Mouse (Mus musculus): ENCODE results near the gene Gm17581. TPM values are rescaled to one million over a fixed set of nuclear protein-coding genes. Genes with fewer than 3 reads are reported as not detected.

Gm17581 gene
- total RNA-seq, 2 experiments from 2014 or later, result not detected

DNA sequence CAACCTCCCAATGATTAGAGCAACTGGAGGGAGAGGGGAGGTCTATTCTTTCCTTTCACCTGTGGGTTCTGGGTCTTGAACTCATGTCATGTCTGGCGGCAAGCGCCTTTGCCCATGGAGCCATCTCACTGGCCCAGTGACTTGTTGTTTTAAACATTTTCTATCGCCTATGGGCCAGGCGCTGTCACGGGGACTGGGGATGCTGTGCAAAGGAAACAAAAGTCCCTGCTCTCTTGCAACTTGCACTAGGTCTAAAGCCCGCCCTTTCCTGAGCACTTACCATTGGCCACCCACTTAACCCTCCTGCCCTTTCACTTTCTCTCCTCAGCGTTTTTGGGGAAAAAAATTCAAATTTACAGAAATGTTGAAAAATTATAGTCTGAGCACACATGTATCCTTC, 38.8 kb downstream of the Gm17581 start:
- intact Hi-C loops (cut with DNase I), result loop anchor here (5.0 kb wide), 1 partner anchor 70 kb away; no protein-coding TSS in a partner anchor
- DNase-seq (ENCODE audit: extremely low spot score in 1 of 2, low spot score in 2 of 2), result no peak

DNA sequence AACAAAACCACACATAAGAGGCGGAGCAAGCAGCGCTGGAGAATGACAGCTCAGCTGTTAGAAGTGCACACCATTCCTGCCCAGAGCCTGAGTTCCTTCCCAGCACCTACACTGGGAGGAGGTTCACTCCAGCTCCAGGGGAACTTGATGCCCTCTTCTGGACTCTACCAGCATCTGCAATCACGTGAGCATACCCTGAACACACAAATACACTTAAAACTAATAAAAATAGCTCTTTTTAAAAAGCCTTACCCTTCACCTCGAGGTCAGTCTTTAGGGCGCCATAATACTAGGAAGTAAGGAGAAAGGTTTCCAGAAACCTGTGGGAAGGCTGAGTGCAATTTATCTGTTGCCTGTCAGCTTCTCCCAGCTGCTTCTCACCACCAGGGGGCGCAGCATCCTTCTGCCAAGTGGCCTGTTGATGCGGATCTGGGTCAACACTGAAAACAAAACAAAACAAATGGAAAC, 39.5 kb downstream of the Gm17581 start:
- intact Hi-C loops (cut with DNase I), result loop anchor here (5.0 kb wide), 1 partner anchor 71 kb away; no protein-coding TSS in a partner anchor
- peak; percentile 77 to 91 for DNase-seq (ENCODE audit: extremely low spot score in 1 of 2, low spot score in 2 of 2)

DNA sequence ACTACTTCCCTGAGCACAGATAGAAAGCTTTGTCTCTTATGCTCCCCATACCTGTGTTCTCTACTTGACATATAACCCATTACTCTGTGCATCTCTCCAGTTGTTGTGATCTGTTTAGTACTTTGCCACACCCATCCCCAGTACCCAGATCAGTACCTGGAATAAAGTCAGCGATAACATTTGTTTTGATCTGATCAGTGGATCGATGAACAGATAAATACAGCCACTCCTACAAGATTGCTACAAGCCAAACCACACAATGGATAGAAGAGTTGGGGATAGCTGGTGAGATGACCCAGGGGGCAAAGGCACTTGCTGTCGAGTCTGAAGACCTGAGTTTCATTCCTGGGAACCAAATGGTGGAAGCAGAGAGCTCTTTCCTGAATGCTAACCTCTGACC, 40.4 kb downstream of the Gm17581 start:
- no peak for DNase-seq (ENCODE audit: extremely low spot score in 1 of 2, low spot score in 2 of 2)

DNA sequence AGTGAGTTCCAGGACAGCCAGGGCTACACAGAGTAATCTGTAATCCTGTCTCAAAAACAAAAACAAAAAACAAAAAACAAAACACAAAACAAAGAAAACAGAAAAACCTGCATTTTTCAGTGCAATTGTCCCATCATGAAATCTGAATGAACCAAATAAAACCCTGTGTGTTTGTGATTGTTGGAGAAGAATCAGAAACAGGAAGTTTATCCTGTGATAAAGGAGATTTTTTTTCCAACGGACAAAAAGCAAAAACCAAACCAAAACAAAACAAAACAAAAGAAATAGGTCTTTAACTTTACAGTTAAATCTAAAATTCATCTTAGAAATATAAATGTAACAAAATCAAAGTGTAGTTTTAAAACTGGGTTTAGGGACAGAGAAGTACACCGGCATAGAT, 41.1 kb downstream of the Gm17581 start:
- intact Hi-C loops (cut with DNase I), result no loop called here

More for the DNA sequence above, 40.4 kb downstream of the Gm17581 start:
- intact Hi-C loops (cut with DNase I), result loop anchor here (5.0 kb wide), 1 partner anchor 72 kb away; no protein-coding TSS in a partner anchor

DNA sequence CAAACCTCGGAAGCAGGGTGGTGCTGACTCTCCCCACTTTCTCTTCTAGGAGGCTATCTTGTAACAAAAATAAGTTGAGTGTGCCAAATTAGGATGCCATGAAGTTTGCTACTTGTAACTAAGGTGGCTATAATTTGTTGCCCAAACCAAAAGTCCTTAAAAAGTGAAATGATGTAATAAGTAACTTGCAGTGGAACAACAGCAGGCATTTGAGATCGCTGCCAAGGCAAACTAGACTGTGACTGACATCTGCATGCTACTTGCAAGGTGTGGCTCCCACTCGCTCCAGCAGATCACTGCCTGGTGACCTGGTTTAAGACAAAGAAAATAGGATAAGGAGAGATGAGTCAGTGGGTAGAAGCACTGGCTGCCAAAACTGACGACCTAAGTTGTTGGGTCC, 42.5 kb downstream of the Gm17581 start:
- intact Hi-C loops (cut with DNase I), result no loop called here
- DNase-seq (ENCODE audit: extremely low spot score in 1 of 2, low spot score in 2 of 2), result no peak

More for the DNA sequence above, 41.1 kb downstream of the Gm17581 start:
- no peak for DNase-seq (ENCODE audit: extremely low spot score in 1 of 2, low spot score in 2 of 2)

DNA sequence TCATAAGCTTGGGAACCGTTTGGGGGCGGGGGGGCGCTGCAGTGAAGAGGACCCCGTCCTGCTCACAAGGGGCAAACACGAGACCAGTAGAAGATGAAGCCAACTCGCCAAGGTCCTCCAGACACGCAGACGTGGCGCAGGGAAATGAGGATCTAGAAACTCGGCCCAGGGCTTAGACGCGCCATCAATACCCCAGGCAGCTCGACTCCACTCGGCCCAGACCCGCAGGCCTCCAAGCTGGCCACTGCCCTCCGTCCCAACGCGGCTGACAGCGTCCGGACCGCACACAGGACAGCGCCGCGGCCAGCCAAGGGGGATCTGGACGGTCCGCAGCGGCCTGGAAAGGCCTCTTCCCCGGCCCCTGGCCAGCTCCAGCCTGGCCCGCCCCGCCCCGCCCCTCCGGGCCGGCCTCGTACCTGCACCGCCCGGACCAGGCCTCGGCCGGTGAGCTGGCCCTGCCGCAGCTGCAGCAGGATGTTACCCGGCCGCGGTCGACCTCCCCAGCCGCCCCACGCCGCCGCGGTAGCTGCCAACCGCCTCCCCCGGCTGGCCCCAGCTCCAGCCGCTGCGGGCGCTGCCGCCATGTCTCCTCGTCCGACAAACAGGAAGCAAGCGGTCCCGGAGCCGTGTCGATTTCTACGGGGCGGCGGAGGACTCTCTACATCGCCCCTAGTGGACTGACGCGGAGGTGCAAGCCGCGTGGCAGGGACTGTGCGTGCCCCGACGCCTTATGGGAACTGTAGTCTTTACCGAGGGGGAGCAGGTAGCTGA, 43.8 kb downstream of the Gm17581 start, which contains the start of gene Trpc4ap:
Gene Trpc4ap (minus strand): TSS at position 662 of the 771 bp plus-strand sequence.
- intact Hi-C loops (cut with DNase I), result no loop called here
- peak; percentile 95 for DNase-seq (ENCODE audit: extremely low spot score in 1 of 2, low spot score in 2 of 2)

DNA sequence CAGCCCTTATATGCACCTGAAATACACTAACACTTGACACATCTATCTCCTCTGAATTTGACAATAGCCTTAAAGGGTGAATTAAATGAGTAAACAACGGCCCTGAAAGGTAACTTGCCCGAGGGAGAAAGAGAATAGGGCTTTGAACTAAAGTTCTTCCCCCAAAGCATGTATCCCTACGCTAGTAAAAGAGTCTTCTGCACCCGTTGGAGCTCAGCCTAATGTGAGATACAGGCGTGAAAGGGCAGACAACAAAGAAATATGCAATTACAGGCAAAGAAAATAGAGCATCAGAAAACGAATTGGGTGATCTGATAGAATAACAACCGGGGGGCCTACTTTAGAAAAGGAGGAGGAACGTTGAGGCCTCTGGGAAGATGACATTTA, 44.3 kb downstream of the Gm17581 start:
- intact Hi-C loops (cut with DNase I), result no loop called here
- DNase-seq (ENCODE audit: extremely low spot score in 1 of 2, low spot score in 2 of 2), result no peak

DNA sequence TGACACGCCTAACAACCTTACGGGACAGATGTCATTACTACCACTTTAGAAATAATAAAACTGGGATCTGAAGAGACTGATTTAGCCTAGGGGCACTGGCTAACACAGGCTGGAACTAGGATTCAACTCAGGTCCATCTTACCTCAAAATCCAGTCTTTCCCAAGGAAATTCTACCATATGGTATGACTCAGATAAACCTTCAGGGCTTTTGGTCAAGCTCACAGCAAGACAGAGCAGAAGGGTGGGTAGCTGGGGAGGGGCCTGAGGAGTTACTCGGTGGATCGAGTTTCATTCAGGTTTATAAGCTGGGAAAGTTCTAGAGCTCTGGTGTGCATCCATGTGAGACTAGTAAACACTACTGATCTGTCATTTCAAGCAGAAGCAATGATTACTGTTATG, 46.5 kb downstream of the Gm17581 start:
- intact Hi-C loops (cut with DNase I), result no loop called here
- DNase-seq (ENCODE audit: extremely low spot score in 1 of 2, low spot score in 2 of 2), result no peak

DNA sequence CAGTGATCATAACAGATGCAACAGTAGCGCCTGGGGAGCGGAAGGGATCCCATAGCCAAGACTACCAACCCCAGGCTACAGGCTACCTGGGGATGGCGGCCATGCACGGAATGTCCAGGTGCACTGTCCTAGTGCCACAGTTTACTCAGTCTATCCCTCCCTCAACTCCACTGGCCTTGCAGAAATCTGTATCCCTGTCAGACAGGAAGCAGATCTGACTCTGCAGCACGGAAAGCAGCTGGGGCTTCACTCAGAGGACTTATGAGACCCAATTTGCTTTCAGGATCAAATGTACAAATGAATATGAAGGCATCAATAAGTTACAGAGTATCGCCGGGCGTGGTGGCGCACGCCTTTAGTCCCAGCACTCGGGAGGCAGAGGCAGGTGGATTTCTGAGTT, 47.9 kb downstream of the Gm17581 start:
- DNase-seq (ENCODE audit: extremely low spot score in 1 of 2, low spot score in 2 of 2), result no peak
- intact Hi-C loops (cut with DNase I), result no loop called here

DNA sequence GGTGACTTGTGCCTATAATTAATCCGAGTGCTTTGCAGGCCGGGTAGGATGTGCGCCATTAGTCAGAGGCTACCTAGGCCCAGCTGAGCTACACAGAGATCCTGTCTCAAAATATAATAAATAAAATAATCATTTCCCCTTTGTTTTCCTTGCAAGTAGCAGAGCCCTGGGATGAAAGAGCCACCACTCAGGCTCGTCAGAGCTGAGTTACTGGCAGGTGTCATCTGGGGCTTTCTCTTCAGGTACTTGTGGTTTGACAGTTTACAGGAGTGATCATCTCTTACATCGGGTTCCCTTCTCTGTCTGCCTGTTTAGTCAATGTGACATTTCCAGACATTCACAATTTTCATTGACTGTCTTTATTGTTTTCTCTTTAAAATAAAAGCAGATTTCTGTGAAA, 49.1 kb downstream of the Gm17581 start:
- intact Hi-C loops (cut with DNase I), result no loop called here
- DNase-seq (ENCODE audit: extremely low spot score in 1 of 2, low spot score in 2 of 2), result no peak

Other genes with a start within 250 kb of the Gm17581 start
- 10 to 100 TPM; 41.0 to 42.9 TPM for gene Acss2, start 217.9 kb downstream of the Gm17581 start, total RNA-seq (2021)
- gene Ggt7, start 217.6 kb downstream of the Gm17581 start, total RNA-seq (2021), result 100 to 1,000 TPM; 109 to 111 TPM
- gene Gss, start 143.1 kb downstream of the Gm17581 start, total RNA-seq (2021), result 10 to 100 TPM; 13.5 to 16.4 TPM
- gene Myh7b, start 124.7 kb downstream of the Gm17581 start, total RNA-seq (2021), result 1 to 10 TPM; 3.4 to 3.9 TPM
- 100 to 1,000 TPM; 135 TPM for gene Trpc4ap, start 43.5 kb downstream of the Gm17581 start, total RNA-seq (2021)
- 10 to 100 TPM; 19.2 to 19.8 TPM for gene Edem2, start 6.4 kb downstream of the Gm17581 start, total RNA-seq (2021)
- gene Procr, start 15.3 kb upstream of the Gm17581 start, total RNA-seq (2021), result 1 to 10 TPM; 2.3 to 3.0 TPM
- 10 to 100 TPM; 63.7 to 75.3 TPM for gene Mmp24, start 39.5 kb upstream of the Gm17581 start, total RNA-seq (2021)
- gene BC029722, start 83.6 kb upstream of the Gm17581 start, total RNA-seq (2021), result 10 to 100 TPM; 36.8 to 39.4 TPM
- gene Eif6, start 91.1 kb upstream of the Gm17581 start, total RNA-seq (2021), result 10 to 100 TPM; 76.0 to 87.8 TPM
- not detected for gene Fam83c, start 99.0 kb upstream of the Gm17581 start, total RNA-seq (2021)
- gene Uqcc1, start 194.4 kb upstream of the Gm17581 start, total RNA-seq (2021), result 10 to 100 TPM; 51.8 to 52.9 TPM
- not detected for gene Gm15557, start 204.9 kb upstream of the Gm17581 start, total RNA-seq (2021)
- 1 to 10 TPM in 1 of 2 experiments, under 1 TPM in 1; 0.77 to 1.0 TPM for gene Gdf5, start 209.5 kb upstream of the Gm17581 start, total RNA-seq (2021)
- gene Cep250, start 220.6 kb upstream of the Gm17581 start, total RNA-seq (2021), result 10 to 100 TPM; 16.2 to 17.5 TPM

Measured in left cerebral cortex, postnatal 10 days (tissue).